Mouse (Mus musculus) liver, embryonic 11.5 days (tissue): ENCODE results near the gene Cplane1. TPM values are rescaled to one million over a fixed set of nuclear protein-coding genes. Genes with fewer than 3 reads are reported as not detected.
"Not testable (repeated sequence)": the region's sequence is repeated elsewhere in the genome, so short reads cannot be mapped to it uniquely, and the experiment has no call there.

Experiments
- ATAC-seq: fragments of 200-750 bp; cut with Nextera tagmentation; replicated peaks from 2 replicates; pipeline ENCODE4 v1.8.0; 2017; ENCODE audit warnings: moderate number of reproducible peaks, mild to moderate bottlenecking, moderate TSS enrichment, moderate library complexity; ENCODE audit not compliant: low FRiP score
- DNase-seq: peaks from one replicate; pipeline ENCODE4 v3.0.0-alpha.2; 2017; ENCODE audit warnings: low spot score
- H3K27ac ChIP-seq: fragments of 300-500 bp; sonication (generic); 2 replicates; pipeline ENCODE4 v1.5.1; 2014; ENCODE audit warnings: mild to moderate bottlenecking, low read depth, low read length, control low read depth
- H3K27me3 ChIP-seq: fragments of 300-500 bp; sonication (generic); replicated peaks from 2 replicates; pipeline ENCODE4 v1.6.1; 2014; ENCODE audit warnings: low read length, mixed read lengths; ENCODE audit not compliant: control insufficient read depth, insufficient read depth
- H3K36me3 ChIP-seq: fragments of 300-500 bp; sonication (generic); 2 replicates; pipeline ENCODE4 v1.6.1; 2014; ENCODE audit warnings: mild to moderate bottlenecking, low read length, moderate library complexity, mixed read lengths; ENCODE audit not compliant: control insufficient read depth, insufficient read depth
- H3K4me1 ChIP-seq: fragments of 300-500 bp; sonication (generic); replicated peaks from 2 replicates; pipeline ENCODE4 v1.6.1; 2014; ENCODE audit warnings: low read length, mixed read lengths; ENCODE audit not compliant: control insufficient read depth, insufficient read depth
- H3K4me2 ChIP-seq: fragments of 300-500 bp; sonication (generic); 2 replicates; pipeline ENCODE4 v1.6.1; 2014; ENCODE audit warnings: mild to moderate bottlenecking, control low read depth, moderate library complexity
- H3K4me3 ChIP-seq: fragments of 300-500 bp; sonication (generic); 2 replicates; pipeline ENCODE4 v1.5.1; 2014; ENCODE audit warnings: low read depth, low read length, control low read depth
- H3K9ac ChIP-seq: fragments of 300-500 bp; sonication (generic); 2 replicates; pipeline ENCODE4 v1.6.1; 2014; ENCODE audit warnings: low read depth, low read length, control low read depth
- H3K9me3 ChIP-seq: fragments of 300-500 bp; sonication (generic); 2 replicates; pipeline ENCODE4 v1.6.1; 2016; ENCODE audit warnings: low read length, inconsistent platforms, mixed read lengths; ENCODE audit not compliant: control insufficient read depth
- WGBS: fragments of 180-500 bp; shearing (Covaris S2); extraction: QIAGEN DNeasy Blood & Tissue Kit; methylation state at CpG from one replicate; pipeline ENCODE4 v1.1.7; 2014; 5-methylcytosine and 5-hydroxymethylcytosine counted together
- polyA plus RNA-seq: library from polyadenylated mRNA; unstranded; fragments of >200 nt; fragmentation: Nextera tagmentation; extraction: Ambion mirVana; gene quantifications from 2 replicates; pipeline ENCODE4 v1.2.1, GENCODE M21; 2014

The Cplane1 gene
- polyA plus RNA-seq, 1 experiment from 2014 or later = 4.9 TPM

DNA sequence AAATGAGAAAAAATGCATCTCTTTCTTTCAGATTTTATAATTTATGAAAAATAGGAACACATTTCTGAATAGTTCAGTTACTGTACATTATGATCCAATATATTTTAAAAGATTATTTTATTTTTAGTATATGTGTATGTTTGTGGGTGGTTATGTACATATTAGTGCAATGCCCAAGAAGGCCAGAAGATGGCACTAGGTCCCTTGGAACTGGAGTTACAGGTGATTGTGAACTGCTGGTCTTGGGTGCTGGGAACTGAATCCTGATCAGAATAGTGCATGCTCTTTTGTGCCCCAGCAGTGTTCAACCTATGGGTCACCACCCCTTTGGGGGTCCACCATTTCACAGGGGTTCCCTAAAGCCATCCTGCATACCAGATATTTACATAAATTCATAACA, 31.4 kb downstream of the Cplane1 start:
- no peak for DNase-seq
- Histone ChIP-seq H3K27me3 (no peaks in the 10 kb centered on the region), H3K4me1 (no peaks in the 10 kb centered on the region), H3K36me3 (peaks cover 18% of the 10 kb centered on the region; the same call in 1 of the 2 replicates), H3K4me2 (no peak overlapping the region), H3K4me3 (no peak overlapping the region), H3K9me3 (no peaks in the 10 kb centered on the region), H3K27ac (no peak overlapping the region), H3K9ac (no peak overlapping the region)
- ATAC-seq = no peak

DNA sequence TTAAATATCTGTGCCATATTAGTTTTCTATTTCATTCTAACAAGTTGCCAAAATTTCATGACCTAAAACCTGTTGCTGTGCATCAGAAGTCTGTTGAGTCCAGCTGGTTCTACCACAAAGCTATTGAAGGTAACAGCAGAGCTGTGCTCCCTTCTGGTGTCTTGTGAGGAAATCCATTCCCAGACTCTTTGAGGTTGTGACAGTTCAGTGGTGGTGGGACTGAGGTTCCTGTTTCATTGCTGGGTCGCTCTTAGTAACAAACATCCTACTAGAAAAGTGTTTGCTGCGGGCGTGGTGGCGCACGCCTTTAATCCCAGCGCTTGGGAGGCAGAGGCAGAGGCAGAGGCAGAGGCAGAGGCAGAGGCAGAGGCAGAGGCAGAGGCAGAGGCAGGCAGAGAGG, 39.5 kb downstream of the Cplane1 start:
- Histone ChIP-seq H3K9me3 (no peaks in the 10 kb centered on the region), H3K27me3 (no peaks in the 10 kb centered on the region), H3K36me3 (peaks cover 4% of the 10 kb centered on the region; the same call in 1 of the 2 replicates), H3K4me3 (no peak overlapping the region), H3K27ac (no peak overlapping the region), H3K4me2 (no peak overlapping the region), H3K4me1 (no peaks in the 10 kb centered on the region), H3K9ac (no peak overlapping the region)
- WGBS = 81% methylated on average over 6 of the region's 6 CpGs
- DNase-seq = no peak
- no peak for ATAC-seq

DNA sequence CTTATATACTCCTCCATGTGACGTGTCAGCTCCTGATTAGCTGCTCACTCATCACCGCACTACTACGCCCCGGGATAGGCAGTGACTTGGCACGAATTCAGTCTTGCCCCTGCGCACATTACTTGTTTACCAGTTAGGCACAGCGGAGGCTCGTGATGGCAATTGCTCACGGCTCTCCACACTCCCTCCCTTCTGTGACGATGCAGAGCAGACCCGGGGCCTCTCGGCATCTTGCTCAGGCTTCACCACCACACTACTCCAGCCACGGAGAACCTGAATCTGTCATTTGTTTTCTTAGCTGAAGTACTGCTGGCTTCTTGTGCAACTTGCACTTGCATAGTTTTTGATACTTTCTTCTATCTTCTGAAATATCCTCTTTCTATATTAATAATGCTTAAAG, 45.9 kb downstream of the Cplane1 start:
- Histone ChIP-seq H3K4me3 (no peak overlapping the region), H3K9me3 (no peaks in the 10 kb centered on the region), H3K4me2 (no peak overlapping the region), H3K27ac (no peak overlapping the region), H3K4me1 (no peaks in the 10 kb centered on the region), H3K27me3 (no peaks in the 10 kb centered on the region), H3K9ac (no peak overlapping the region), H3K36me3 (peaks cover 2% of the 10 kb centered on the region; the same call in 1 of the 2 replicates)
- 93% methylated on average over 13 of the region's 13 CpGs for WGBS
- ATAC-seq (no peak), DNase-seq (no peak)

DNA sequence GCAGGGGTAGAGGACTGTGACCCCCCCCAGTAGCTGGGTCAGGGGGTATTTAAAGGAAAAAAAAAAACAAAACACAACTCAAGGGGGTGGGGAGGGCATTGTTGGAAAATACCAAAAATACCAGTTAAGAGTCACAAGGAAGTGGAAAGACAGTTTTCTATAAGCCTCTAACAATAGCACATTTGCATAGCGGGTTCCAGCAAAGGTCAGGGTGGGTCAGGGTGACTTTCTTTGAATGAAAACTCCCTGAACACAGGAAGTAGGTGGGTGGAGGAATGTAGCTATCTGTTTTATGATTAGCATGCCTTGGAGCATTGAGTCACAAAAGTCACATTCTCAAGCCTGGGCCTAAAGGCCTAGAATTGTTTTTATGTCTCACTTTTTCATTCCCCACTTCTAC, 65.3 kb downstream of the Cplane1 start:
- H3K4me2 ChIP-seq, H3K4me1 ChIP-seq, H3K9ac ChIP-seq, H3K27ac ChIP-seq, H3K27me3 ChIP-seq, H3K9me3 ChIP-seq, DNase-seq, H3K4me3 ChIP-seq, ATAC-seq: not testable (repeated sequence)
- WGBS = 91% methylated on average over 1 of the region's 1 CpGs
- peaks cover 10% of the 10 kb centered on the region; the same call in 1 of the 2 replicates for H3K36me3 ChIP-seq

DNA sequence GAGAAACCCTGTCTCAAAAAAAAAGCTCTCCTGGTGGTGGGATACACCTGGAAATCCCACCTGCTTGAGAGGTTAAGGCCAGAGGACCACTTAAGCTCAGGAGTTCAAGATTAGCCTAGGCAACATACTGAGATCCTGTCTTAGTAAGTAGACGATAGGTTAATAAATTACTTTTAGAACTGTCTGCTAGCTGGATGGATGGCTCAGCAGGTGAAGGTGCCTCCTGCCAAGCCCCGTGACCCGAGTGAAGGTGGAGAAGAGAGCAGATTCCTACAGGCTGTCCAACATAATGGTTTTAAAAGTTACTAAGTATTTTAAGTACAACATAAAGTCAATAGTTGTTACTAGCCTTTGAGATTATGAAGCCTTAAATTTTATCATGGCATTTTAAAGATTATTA, 97.0 kb downstream of the Cplane1 start:
- no peaks in the 10 kb centered on the region for H3K27me3 ChIP-seq
- no peaks in the 10 kb centered on the region for H3K9me3 ChIP-seq
- H3K9ac ChIP-seq = no peak overlapping the region
- WGBS = 88% methylated on average over 3 of the region's 3 CpGs
- H3K4me1 ChIP-seq = no peaks in the 10 kb centered on the region
- ATAC-seq = no peak
- no peak overlapping the region for H3K4me2 ChIP-seq
- H3K36me3 ChIP-seq = 0 out of 2 replicates have a peak, but pooled peaks cover 2% of the 10 kb centered on the region
- H3K4me3 ChIP-seq = no peak overlapping the region
- H3K27ac ChIP-seq = no peak overlapping the region
- no peak for DNase-seq

DNA sequence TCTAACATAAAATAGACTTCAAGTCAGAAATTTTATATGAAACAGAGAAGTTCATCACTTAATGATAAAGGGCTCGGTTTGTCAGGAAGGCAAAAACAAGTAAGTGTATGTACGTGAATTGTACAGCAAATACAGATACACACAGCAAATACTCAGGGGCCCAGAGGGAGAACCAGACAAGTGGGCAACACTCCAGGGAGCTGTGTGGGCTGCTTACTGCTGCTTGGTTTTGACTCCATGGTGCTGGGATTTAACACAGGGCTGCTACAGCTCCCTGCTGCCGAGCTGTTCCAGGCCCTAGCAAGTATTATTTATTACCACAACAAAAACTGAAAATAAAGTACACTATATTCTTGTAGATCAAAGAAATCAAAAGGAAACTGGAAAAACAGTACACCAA, 98.3 kb downstream of the Cplane1 start:
- Histone ChIP-seq H3K27me3 (no peaks in the 10 kb centered on the region), H3K9ac (no peak overlapping the region), H3K9me3 (no peaks in the 10 kb centered on the region), H3K4me1 (no peaks in the 10 kb centered on the region), H3K4me2 (no peak overlapping the region), H3K36me3 (peaks cover 4% of the 10 kb centered on the region; the same call in 1 of the 2 replicates), H3K4me3 (no peak overlapping the region), H3K27ac (no peak overlapping the region)
- ATAC-seq (no peak), DNase-seq (no peak)
- 89% methylated on average over 3 of the region's 3 CpGs for WGBS

DNA sequence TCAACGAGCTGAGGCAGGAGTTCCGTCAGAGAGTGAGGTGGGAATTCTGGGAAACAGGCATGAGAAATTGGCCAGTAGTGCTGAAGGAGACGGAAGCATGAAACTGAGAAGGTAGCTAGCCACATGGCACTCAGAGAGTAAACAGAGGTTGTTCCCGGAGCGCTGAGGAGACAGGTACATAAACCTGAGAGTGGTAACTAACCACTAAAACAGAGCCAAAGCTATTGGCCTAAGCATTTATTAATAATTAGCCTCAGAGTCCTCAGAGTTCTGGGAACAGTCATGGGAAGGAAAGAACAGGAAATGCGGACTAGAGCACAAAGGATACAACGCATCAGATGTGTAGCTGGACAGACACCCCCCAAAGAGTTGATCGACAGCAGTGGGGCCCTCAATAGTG, 99.3 kb downstream of the Cplane1 start:
- H3K9me3 ChIP-seq = no peaks in the 10 kb centered on the region
- WGBS = 88% methylated on average over 8 of the region's 8 CpGs
- no peak for ATAC-seq
- H3K4me1 ChIP-seq = no peaks in the 10 kb centered on the region
- H3K27me3 ChIP-seq = no peaks in the 10 kb centered on the region
- H3K36me3 ChIP-seq = peaks cover 3% of the 10 kb centered on the region
- no peak overlapping the region for H3K9ac ChIP-seq
- H3K4me3 ChIP-seq = no peak overlapping the region
- H3K27ac ChIP-seq = no peak overlapping the region
- H3K4me2 ChIP-seq = no peak overlapping the region
- DNase-seq = no peak

DNA sequence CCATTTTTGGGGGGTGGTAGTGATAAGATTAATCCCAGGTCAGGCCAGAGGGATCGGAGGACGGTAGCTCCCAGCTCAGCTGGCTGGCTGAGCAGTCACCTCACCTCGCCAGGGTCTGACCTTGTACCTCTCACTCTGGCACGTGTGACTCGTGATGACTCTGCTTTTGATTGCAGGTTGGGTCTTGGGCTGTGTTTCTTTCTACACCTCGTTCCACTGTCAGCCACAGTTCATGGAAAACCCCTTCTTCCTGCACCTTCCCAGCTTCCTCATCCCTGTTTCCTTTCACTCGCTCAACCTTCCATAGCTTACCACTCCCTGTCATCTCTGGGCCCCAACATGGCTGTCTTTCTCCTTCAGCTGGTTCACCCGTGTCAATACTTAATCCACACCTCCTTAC, 103.0 kb downstream of the Cplane1 start:
- Histone ChIP-seq H3K9ac (no peak overlapping the region), H3K27ac (no peak overlapping the region), H3K36me3 (peaks cover 3% of the 10 kb centered on the region), H3K9me3 (no peaks in the 10 kb centered on the region), H3K4me2 (no peak overlapping the region), H3K4me1 (no peaks in the 10 kb centered on the region), H3K4me3 (no peak overlapping the region), H3K27me3 (no peaks in the 10 kb centered on the region)
- no peak for DNase-seq
- 79% methylated on average over 8 of the region's 8 CpGs for WGBS
- no peak for ATAC-seq

DNA sequence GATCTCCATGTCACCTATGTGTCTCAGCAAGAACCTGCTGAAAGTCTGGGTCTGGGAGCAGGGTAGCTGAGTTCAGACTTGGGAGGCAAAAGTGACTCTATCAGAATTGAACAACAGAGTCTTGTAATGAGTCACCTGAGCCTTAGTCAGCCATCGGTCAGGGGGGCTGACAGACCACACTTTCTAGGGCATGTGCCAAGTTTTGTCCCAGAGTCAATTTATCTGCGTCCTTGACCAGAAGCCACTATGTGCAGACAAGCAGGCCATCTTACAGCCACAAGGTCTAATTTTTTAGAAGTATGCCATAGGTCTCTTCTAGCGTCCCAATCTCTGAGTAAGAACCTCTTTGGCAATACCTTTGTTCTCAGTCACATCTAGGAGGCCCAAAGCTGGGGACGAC, 109.0 kb downstream of the Cplane1 start:
- not testable (repeated sequence) for H3K9ac ChIP-seq, H3K4me1 ChIP-seq, H3K27ac ChIP-seq, DNase-seq, ATAC-seq, H3K4me3 ChIP-seq, H3K9me3 ChIP-seq, H3K27me3 ChIP-seq, H3K36me3 ChIP-seq, H3K4me2 ChIP-seq
- WGBS = 89% methylated on average over 4 of the region's 4 CpGs
